Mouse (Mus musculus) embryonic facial prominence, embryonic 12.5 days (tissue): ENCODE results near the gene Ing3. TPM values are rescaled to one million over a fixed set of nuclear protein-coding genes. Genes with fewer than 3 reads are reported as not detected.

Experiments used
- ATAC-seq: fragments of 200-750 bp; cut with Nextera tagmentation; 2 replicates; pipeline ENCODE4 v1.8.0; 2017; ENCODE audit not compliant: insufficient number of reproducible peaks, insufficient read depth, low FRiP score, low TSS enrichment
- H3K27ac ChIP-seq: fragments of 300-500 bp; sonication (generic); 2 replicates; pipeline ENCODE4 v1.5.1; 2016; ENCODE audit warnings: mild to moderate bottlenecking
- H3K27me3 ChIP-seq: fragments of 300-500 bp; sonication (generic); 2 replicates; pipeline ENCODE4 v1.6.1; 2016; ENCODE audit warnings: mild to moderate bottlenecking, moderate library complexity
- H3K36me3 ChIP-seq: fragments of 300-500 bp; sonication (generic); 2 replicates; pipeline ENCODE4 v1.6.1; 2016; ENCODE audit warnings: mild to moderate bottlenecking
- H3K4me1 ChIP-seq: fragments of 300-500 bp; sonication (generic); 2 replicates; pipeline ENCODE4 v1.6.1; 2016
- H3K4me2 ChIP-seq: fragments of 300-500 bp; sonication (generic); replicated peaks from 2 replicates; pipeline ENCODE4 v1.6.1; 2016; ENCODE audit warnings: mild to moderate bottlenecking, moderate library complexity
- H3K4me3 ChIP-seq: fragments of 300-500 bp; sonication (generic); 2 replicates; pipeline ENCODE4 v1.5.1; 2016; ENCODE audit warnings: mild to moderate bottlenecking
- H3K9ac ChIP-seq: fragments of 300-500 bp; sonication (generic); 2 replicates; pipeline ENCODE4 v1.6.1; 2016; ENCODE audit warnings: mild to moderate bottlenecking, moderate library complexity
- H3K9me3 ChIP-seq: fragments of 300-500 bp; sonication (generic); 2 replicates; pipeline ENCODE4 v1.6.1; 2016; ENCODE audit warnings: mild to moderate bottlenecking, moderate library complexity
- WGBS: fragments of 180-500 bp; shearing (Covaris S2); methylation state at CpG from one replicate; pipeline ENCODE4 v1.1.7; 2016; 5-methylcytosine and 5-hydroxymethylcytosine counted together
- polyA plus RNA-seq: library from polyadenylated mRNA; unstranded; fragments of >200 nt; fragmentation: Nextera tagmentation; extraction: Ambion mirVana; gene quantifications from 2 replicates; pipeline ENCODE4 v1.2.1, GENCODE M21; 2016

The Ing3 gene
- polyA plus RNA-seq, 1 experiment from 2014 or later, result 64.1 TPM

GRCm38 (mm10) chr6:21981114-21981513, 31.7 kb downstream of the Ing3 start:
- H3K4me3 ChIP-seq, result no peak overlapping the region
- no peaks in the 10 kb centered on the region; the same call in 1 of the 2 replicates for H3K36me3 ChIP-seq
- H3K9me3 ChIP-seq, result no peaks in the 10 kb centered on the region
- no peak overlapping the region for H3K4me2 ChIP-seq
- no peaks in the 10 kb centered on the region for H3K27me3 ChIP-seq
- H3K27ac ChIP-seq, result no peak overlapping the region
- WGBS, result 87% methylated on average over 1 of the region's 1 CpGs
- no peaks in the 10 kb centered on the region for H3K4me1 ChIP-seq
- no peak overlapping the region for H3K9ac ChIP-seq
- ATAC-seq, result no peak

DNA sequence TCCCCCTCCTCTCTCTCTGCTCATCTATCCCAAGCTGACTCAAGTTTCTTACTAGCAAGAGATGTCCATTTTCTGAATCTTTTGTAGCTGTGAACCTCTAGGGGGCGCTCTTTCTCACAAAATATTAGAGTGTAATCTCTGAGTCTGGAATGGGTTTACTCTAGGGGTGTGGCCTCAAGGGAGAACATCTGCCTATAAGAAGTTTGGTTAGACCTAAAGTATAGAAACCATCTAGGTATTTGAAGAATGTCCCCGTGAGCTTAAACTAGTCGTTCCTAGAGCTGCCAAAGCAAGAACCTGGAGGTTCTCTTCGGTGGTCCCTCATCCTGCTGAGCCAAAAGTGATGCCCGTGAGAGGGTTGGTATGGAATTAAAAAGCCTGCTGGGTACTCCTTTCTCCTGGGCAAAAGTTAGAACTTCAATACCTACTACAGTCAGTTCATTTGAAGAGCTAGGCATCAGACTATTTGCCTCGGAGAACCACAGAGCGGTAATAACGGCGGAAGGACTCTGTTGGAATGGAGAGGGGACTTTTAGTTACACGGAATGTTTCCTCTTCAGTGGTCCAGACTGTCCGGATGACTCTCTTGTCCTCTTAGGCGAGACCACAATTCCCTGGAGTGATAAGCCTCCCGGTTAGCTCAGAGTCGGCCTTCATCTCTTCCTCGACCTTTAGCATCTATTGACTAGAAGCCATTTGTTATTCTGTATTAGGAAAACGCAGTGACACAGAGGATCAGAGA, 35.8 kb downstream of the Ing3 start:
- Histone ChIP-seq H3K4me2 (peak overlapping the region; percentile 76), H3K36me3 (no peaks in the 10 kb centered on the region), H3K4me3 (peak overlapping the region; percentile 54), H3K9me3 (no peaks in the 10 kb centered on the region), H3K27me3 (no peaks in the 10 kb centered on the region), H3K4me1 (no peaks in the 10 kb centered on the region), H3K9ac (peak overlapping the region; percentile 63), H3K27ac (peak overlapping the region; percentile 84)
- 6% methylated on average over 16 of the region's 16 CpGs for WGBS
- ATAC-seq, result peak; percentile 44; the same call in 1 of the 2 replicates

GRCm38 (mm10) chr6:21985732-21986540, 36.6 kb downstream of the Ing3 start, which contains the start of gene Cped1:
Cped1 (plus strand) TSS chr6:21985916.
- Histone ChIP-seq H3K9me3 (no peaks in the 10 kb centered on the region), H3K36me3 (no peaks in the 10 kb centered on the region), H3K4me3 (peak within 1 kb of the TSS; percentile 54), H3K27ac (peak within 1 kb of the TSS; percentile 84), H3K9ac (peak within 1 kb of the TSS; percentile 63), H3K27me3 (no peaks in the 10 kb centered on the region), H3K4me1 (no peaks in the 10 kb centered on the region), H3K4me2 (peak within 1 kb of the TSS; percentile 76)
- peak; percentile 67; the same call in 1 of the 2 replicates for ATAC-seq
- WGBS, result under 1% methylated on average over 38 of the region's 38 CpGs

GRCm38 (mm10) chr6:21986660-21987331, 37.4 kb downstream of the Ing3 start:
- H3K9ac ChIP-seq, result peak overlapping the region; percentile 63
- H3K4me2 ChIP-seq, result peak overlapping the region; percentile 76
- H3K27me3 ChIP-seq, result no peaks in the 10 kb centered on the region
- ATAC-seq, result no peak
- H3K4me1 ChIP-seq, result no peaks in the 10 kb centered on the region
- no peaks in the 10 kb centered on the region for H3K9me3 ChIP-seq
- H3K36me3 ChIP-seq, result no peaks in the 10 kb centered on the region
- H3K4me3 ChIP-seq, result peak overlapping the region; percentile 54
- 3% methylated on average over 24 of the region's 24 CpGs for WGBS
- H3K27ac ChIP-seq, result peak overlapping the region; percentile 84

DNA sequence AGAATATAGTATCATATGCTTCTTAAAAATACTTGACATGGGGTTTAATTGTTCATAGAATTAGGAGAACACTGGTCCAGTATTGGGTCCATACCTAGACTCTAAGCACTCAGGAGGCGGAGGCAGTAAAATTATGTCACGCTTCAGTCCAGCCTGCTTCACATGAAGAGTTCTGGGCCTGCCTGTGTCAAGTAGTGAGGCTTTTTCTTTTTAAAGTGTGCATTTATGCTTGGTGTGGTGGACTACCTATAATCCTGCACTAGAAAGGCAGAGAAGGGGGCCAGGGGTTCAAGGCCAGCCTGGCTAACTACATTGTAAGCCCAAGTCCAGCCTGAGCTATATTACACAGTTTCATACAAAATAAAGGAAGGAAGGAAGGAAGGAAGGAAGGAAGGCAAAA, 38.2 kb downstream of the Ing3 start:
- 39% methylated on average over 2 of the region's 2 CpGs for WGBS

GRCm38 (mm10) chr6:21988296-21988695, 38.9 kb downstream of the Ing3 start:
- Histone ChIP-seq H3K9ac (0 out of 2 replicates have a peak overlapping the region, but pooled peaks have one; percentile 27), H3K27ac (peak overlapping the region; percentile 84), H3K9me3 (no peaks in the 10 kb centered on the region), H3K4me2 (peak overlapping the region; percentile 76), H3K4me1 (no peaks in the 10 kb centered on the region), H3K36me3 (no peaks in the 10 kb centered on the region), H3K27me3 (no peaks in the 10 kb centered on the region), H3K4me3 (peak overlapping the region; percentile 54)
- ATAC-seq, result no peak
- WGBS, result 48% methylated on average over 5 of the region's 5 CpGs

More for the DNA sequence above, 38.2 kb downstream of the Ing3 start:
- Histone ChIP-seq H3K4me1 (no peaks in the 10 kb centered on the region), H3K9me3 (no peaks in the 10 kb centered on the region), H3K27me3 (no peaks in the 10 kb centered on the region), H3K4me3 (peak overlapping the region; percentile 54), H3K27ac (peak overlapping the region; percentile 58), H3K4me2 (peak overlapping the region; percentile 76), H3K9ac (peak overlapping the region; percentile 63), H3K36me3 (no peaks in the 10 kb centered on the region)
- no peak for ATAC-seq

GRCm38 (mm10) chr6:21989081-21989480, 39.7 kb downstream of the Ing3 start:
- WGBS, result 31% methylated on average over 4 of the region's 4 CpGs
- H3K4me2 ChIP-seq, result peak overlapping the region; percentile 76

GRCm38 (mm10) chr6:21990181-21991135, 41.1 kb downstream of the Ing3 start:
- no peak for ATAC-seq
- Histone ChIP-seq H3K9me3 (no peaks in the 10 kb centered on the region), H3K4me1 (no peaks in the 10 kb centered on the region), H3K4me3 (peak overlapping the region; percentile 26), H3K4me2 (peak overlapping the region; percentile 42), H3K27me3 (no peaks in the 10 kb centered on the region), H3K36me3 (no peaks in the 10 kb centered on the region), H3K9ac (peak overlapping the region; percentile 33), H3K27ac (peak overlapping the region; percentile 88)
- WGBS, result 30% methylated on average over 9 of the region's 9 CpGs

More at GRCm38 (mm10) chr6:21989081-21989480, 39.7 kb downstream of the Ing3 start:
- Histone ChIP-seq H3K9ac (no peak overlapping the region), H3K27me3 (no peaks in the 10 kb centered on the region), H3K36me3 (no peaks in the 10 kb centered on the region), H3K4me1 (no peaks in the 10 kb centered on the region), H3K4me3 (peak overlapping the region; percentile 54), H3K27ac (peak overlapping the region; percentile 84), H3K9me3 (no peaks in the 10 kb centered on the region)
- no peak for ATAC-seq

- H3K36me3 ChIP-seq, result no peaks in the 10 kb centered on the region
- no peaks in the 10 kb centered on the region for H3K9me3 ChIP-seq
- no peaks in the 10 kb centered on the region for H3K27me3 ChIP-seq
- H3K4me2 ChIP-seq, result peak overlapping the region; percentile 42
- H3K4me3 ChIP-seq, result 0 out of 2 replicates have a peak overlapping the region, but pooled peaks have one; percentile 5
- H3K9ac ChIP-seq, result no peak overlapping the region
- WGBS, result 35% methylated on average over 4 of the region's 4 CpGs
- no peak for ATAC-seq
- peak overlapping the region; percentile 88; the same call in 1 of the 2 replicates for H3K27ac ChIP-seq
- H3K4me1 ChIP-seq, result no peaks in the 10 kb centered on the region
These were observed 41.8 kb downstream of the Ing3 start for GRCm38 (mm10) chr6:21991151-21991550.

GRCm38 (mm10) chr6:21993070-21993469, 43.7 kb downstream of the Ing3 start:
- no peaks in the 10 kb centered on the region for H3K36me3 ChIP-seq
- no peak overlapping the region for H3K4me2 ChIP-seq
- no peak overlapping the region for H3K9ac ChIP-seq
- no peak for ATAC-seq
- no peaks in the 10 kb centered on the region for H3K27me3 ChIP-seq
- WGBS, result 78% methylated on average over 2 of the region's 2 CpGs
- peaks cover 7% of the 10 kb centered on the region; the same call in 1 of the 2 replicates for H3K4me1 ChIP-seq
- H3K27ac ChIP-seq, result no peak overlapping the region
- H3K9me3 ChIP-seq, result no peaks in the 10 kb centered on the region
- no peak overlapping the region for H3K4me3 ChIP-seq
